Mouse (Mus musculus): ENCODE measurements around the gene Lgmn. TPM values are rescaled to one million over a fixed set of nuclear protein-coding genes. Genes with fewer than 3 reads are reported as not detected.

Lgmn gene
- 10 to 100 TPM; 14.6 to 27.9 TPM for polyA plus RNA-seq (2017; shearing (Covaris generic))

DNA sequence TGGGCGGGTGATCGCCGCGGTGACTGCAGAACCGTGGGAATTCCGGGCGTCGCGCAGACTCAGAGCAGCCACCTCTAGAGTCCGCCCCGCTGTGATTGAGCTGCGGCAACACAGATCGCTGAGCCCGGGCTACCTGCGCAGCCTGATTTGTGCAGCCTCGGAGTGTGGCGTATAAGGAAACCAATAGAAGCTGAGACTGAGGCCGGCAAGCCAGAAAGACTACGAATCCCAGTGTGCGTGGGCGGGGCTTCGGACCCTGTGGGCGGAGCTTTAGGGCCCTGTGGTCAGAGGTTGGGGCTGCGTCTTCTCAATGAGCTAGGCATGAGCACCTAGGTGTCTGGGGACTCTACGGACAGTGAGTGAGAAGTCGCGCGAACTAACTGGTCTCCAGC lies at the start of gene Lgmn:
Gene Lgmn (minus strand): TSS at position 182 of the 392 bp plus-strand sequence.

DNA sequence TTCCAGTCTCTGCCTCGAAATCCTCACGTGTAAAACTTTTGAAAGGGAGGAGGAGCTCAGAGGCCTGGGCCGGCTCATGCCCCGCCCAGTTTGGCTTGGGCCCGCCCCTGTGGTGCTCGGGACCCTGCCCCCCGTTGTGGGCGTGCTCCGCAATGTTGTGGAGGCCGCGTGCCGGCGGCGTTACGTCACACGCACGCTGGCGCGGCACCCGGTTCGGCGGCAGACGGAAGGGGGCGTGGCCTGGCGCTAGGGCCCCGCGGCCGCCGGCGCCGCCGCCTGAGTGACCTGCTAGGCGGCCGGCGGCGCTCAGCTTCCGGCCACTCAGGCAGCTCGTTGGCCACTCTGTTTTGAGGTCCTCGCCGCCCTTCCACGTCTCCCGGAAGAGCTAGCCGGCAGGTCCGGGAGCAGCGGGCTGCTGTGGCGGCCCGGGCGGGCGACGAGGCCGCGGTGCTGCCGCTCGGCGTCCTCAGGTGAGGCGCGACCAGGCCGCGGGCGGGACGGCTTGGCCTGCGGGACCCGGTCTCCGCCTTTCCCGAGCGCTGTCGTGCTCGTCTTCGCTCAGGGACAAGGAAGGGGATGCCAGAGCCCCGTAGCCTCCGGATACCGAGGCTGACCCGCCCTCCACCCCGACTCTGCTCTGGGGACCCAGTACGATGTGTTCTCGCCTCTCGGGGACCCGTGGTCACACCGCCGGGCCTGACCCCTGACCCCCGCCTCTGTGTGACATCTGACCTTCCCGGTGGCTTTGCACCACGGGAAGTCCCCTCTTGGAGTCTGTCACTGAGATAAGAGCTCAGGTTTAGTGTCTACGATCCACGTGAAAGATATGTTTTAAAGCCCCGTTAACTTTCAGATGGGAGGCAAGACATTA lies 29.5 kb upstream of the Lgmn start, which contains the start of gene Golga5:
Gene Golga5 (plus strand): TSS at position 242 of the 871 bp plus-strand sequence.

Other genes starting within 250 kb of the Lgmn start
- 10 to 100 TPM; 72.4 to 82.4 TPM for gene Rin3, start 156.8 kb downstream of the Lgmn start, polyA plus RNA-seq (2017; shearing (Covaris generic))
- 10 to 100 TPM; 52.7 to 57.7 TPM for gene Golga5, start 29.3 kb upstream of the Lgmn start, polyA plus RNA-seq (2017; shearing (Covaris generic))
- gene Chga, start 115.2 kb upstream of the Lgmn start, polyA plus RNA-seq (2017; shearing (Covaris generic)) = under 1 TPM in 1 of 2 experiments, not detected in 1; 0.64 TPM

Measured in inflammation-experienced regulatory T-cells (primary cell).